Mouse (Mus musculus) hindbrain, embryonic 15.5 days (tissue): ENCODE results near the gene Sik1. TPM values are rescaled to one million over a fixed set of nuclear protein-coding genes. Genes with fewer than 3 reads are reported as not detected.
"Not testable (repeated sequence)": the region's sequence is repeated elsewhere in the genome, so short reads cannot be mapped to it uniquely, and the experiment has no call there.

Source experiments
- ATAC-seq: fragments of 200-750 bp; cut with Nextera tagmentation; 2 replicates; pipeline ENCODE4 v1.8.0; 2017; ENCODE audit warnings: low read depth, moderate number of reproducible peaks, moderate TSS enrichment; ENCODE audit not compliant: low FRiP score
- H3K27ac ChIP-seq: fragments of 300-500 bp; sonication (generic); replicated peaks from 2 replicates; pipeline ENCODE4 v1.5.1; 2015; ENCODE audit warnings: mild to moderate bottlenecking, inconsistent platforms
- H3K27me3 ChIP-seq: fragments of 300-500 bp; sonication (generic); 2 replicates; pipeline ENCODE4 v1.6.1; 2015; ENCODE audit warnings: control low read depth, inconsistent platforms
- H3K36me3 ChIP-seq: fragments of 300-500 bp; sonication (generic); 2 replicates; pipeline ENCODE4 v1.6.1; 2015; ENCODE audit warnings: control low read depth, inconsistent platforms
- H3K4me1 ChIP-seq: fragments of 300-500 bp; sonication (generic); replicated peaks from 2 replicates; pipeline ENCODE4 v1.6.1; 2015; ENCODE audit warnings: control low read depth, inconsistent platforms
- H3K4me2 ChIP-seq: fragments of 300-500 bp; sonication (generic); 2 replicates; pipeline ENCODE4 v1.6.1; 2015; ENCODE audit warnings: moderate library complexity, mild to moderate bottlenecking, inconsistent platforms
- H3K4me3 ChIP-seq: fragments of 300-500 bp; sonication (generic); 2 replicates; pipeline ENCODE4 v1.5.1; 2015; ENCODE audit warnings: mild to moderate bottlenecking, inconsistent platforms
- H3K9ac ChIP-seq: fragments of 300-500 bp; sonication (generic); 2 replicates; pipeline ENCODE4 v1.6.1; 2015; ENCODE audit warnings: inconsistent platforms
- H3K9me3 ChIP-seq: fragments of 300-500 bp; sonication (generic); 2 replicates; pipeline ENCODE4 v1.6.1; 2016; ENCODE audit warnings: control low read depth, inconsistent platforms
- WGBS: fragments of 180-500 bp; shearing (Covaris S2); methylation state at CpG from one replicate; pipeline ENCODE4 v1.1.7; 2015; 5-methylcytosine and 5-hydroxymethylcytosine counted together
- polyA plus RNA-seq: library from polyadenylated mRNA; unstranded; fragments of >200 nt; fragmentation: Nextera tagmentation; extraction: Ambion mirVana; gene quantifications from 2 replicates; pipeline ENCODE4 v1.2.1, GENCODE M21; 2015

Gene Sik1
- polyA plus RNA-seq, 1 experiment from 2014 or later = 20.3 TPM

DNA sequence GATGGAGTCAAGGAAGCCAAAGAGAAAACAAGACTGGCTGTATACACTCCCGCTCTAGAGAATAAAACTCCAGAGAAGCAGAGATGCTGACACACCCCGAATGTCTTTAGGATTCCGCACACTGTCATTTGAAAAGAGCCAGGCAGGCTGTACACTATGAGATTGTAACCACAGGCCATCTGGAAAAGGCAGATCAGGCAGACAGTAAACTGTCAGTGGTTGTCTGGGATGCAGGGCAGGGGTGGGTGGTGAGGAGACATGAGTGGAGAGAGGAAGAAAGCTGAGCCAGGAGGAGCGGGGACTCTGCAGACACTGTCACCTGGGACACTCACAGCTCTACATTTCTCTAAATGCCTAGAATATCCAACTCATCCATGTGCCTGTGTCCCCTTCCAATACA is 36.3 kb upstream of the Sik1 start:
- peaks cover 7% of the 10 kb centered on the region for H3K4me1 ChIP-seq
- no peaks in the 10 kb centered on the region for H3K27me3 ChIP-seq
- no peaks in the 10 kb centered on the region for H3K9me3 ChIP-seq
- WGBS = 76% methylated on average over 4 of the region's 4 CpGs
- H3K36me3 ChIP-seq = no peaks in the 10 kb centered on the region
- no peak overlapping the region for H3K4me2 ChIP-seq
- no peak overlapping the region for H3K27ac ChIP-seq
- no peak for ATAC-seq
- H3K4me3 ChIP-seq = no peak overlapping the region
- no peak overlapping the region for H3K9ac ChIP-seq

GRCm38 (mm10) chr17:31890311-31890951 is 34.8 kb upstream of the Sik1 start:
- Histone ChIP-seq H3K9me3 (no peaks in the 10 kb centered on the region), H3K4me3 (no peak overlapping the region), H3K4me2 (no peak overlapping the region), H3K36me3 (no peaks in the 10 kb centered on the region), H3K9ac (no peak overlapping the region), H3K4me1 (peaks cover 7% of the 10 kb centered on the region), H3K27me3 (no peaks in the 10 kb centered on the region), H3K27ac (no peak overlapping the region)
- 39% methylated on average over 2 of the region's 2 CpGs for WGBS
- no peak for ATAC-seq

- Histone ChIP-seq H3K4me2 (no peak overlapping the region), H3K9me3 (no peaks in the 10 kb centered on the region), H3K4me1 (peaks cover 7% of the 10 kb centered on the region), H3K27ac (no peak overlapping the region), H3K36me3 (no peaks in the 10 kb centered on the region), H3K4me3 (no peak overlapping the region), H3K27me3 (no peaks in the 10 kb centered on the region), H3K9ac (no peak overlapping the region)
- 74% methylated on average over 9 of the region's 9 CpGs for WGBS
- ATAC-seq = no peak
Observed at GRCm38 (mm10) chr17:31889446-31890201, 34.0 kb upstream of the Sik1 start.

- H3K4me1 ChIP-seq = peaks cover 7% of the 10 kb centered on the region
- H3K9ac ChIP-seq = no peak overlapping the region
- no peak for ATAC-seq
- no peak overlapping the region for H3K4me3 ChIP-seq
- H3K9me3 ChIP-seq = no peaks in the 10 kb centered on the region
- 59% methylated on average over 6 of the region's 6 CpGs for WGBS
- no peak overlapping the region for H3K27ac ChIP-seq
- no peaks in the 10 kb centered on the region for H3K27me3 ChIP-seq
- H3K36me3 ChIP-seq = no peaks in the 10 kb centered on the region
- H3K4me2 ChIP-seq = no peak overlapping the region
Observed at GRCm38 (mm10) chr17:31888540-31888939, 32.9 kb upstream of the Sik1 start.

DNA sequence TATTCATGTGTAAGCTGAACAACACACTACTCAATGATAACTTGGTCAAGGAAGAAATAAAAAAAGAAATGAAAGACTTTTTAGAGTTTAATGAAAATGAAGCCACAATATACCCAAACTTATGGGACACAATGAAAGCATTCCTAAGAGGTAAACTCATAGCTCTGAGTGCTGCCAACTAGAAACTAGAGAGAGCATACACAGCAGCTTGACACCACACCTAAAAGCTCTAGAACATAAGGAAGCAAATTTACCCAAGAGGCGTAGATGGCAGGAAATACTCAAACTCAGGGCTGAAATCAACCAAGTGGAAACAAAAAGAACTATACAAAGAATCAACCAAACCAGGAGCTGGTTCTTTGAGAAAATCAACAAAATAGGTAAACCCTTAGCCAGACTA is 29.1 kb upstream of the Sik1 start:
- H3K27me3 ChIP-seq, H3K9me3 ChIP-seq, H3K4me2 ChIP-seq, ATAC-seq, H3K9ac ChIP-seq, H3K27ac ChIP-seq, H3K4me3 ChIP-seq, H3K36me3 ChIP-seq, H3K4me1 ChIP-seq: not testable (repeated sequence)
- 93% methylated on average over 1 of the region's 1 CpGs for WGBS

DNA sequence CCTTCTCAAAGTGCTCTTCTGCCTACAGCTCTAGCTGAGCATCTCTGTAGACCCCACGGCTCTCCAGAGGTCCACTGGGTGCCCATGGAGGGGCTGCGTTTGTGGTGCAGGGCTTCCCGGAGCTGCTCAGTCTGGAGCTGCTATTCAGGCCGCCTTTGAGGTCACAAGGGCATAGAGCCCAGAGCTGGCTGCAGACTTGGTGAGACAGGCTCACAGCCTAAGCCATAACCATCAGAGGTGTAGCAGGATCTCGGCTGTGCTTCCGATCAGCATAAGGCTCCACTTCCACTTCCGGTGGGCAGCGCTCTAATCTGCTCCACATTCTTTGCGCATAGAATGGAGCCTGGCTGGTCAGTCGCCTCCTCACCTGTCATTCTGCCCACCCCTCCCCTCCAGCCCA is 23.8 kb upstream of the Sik1 start:
- 90% methylated on average over 10 of the region's 10 CpGs for WGBS
- no peak for ATAC-seq

DNA sequence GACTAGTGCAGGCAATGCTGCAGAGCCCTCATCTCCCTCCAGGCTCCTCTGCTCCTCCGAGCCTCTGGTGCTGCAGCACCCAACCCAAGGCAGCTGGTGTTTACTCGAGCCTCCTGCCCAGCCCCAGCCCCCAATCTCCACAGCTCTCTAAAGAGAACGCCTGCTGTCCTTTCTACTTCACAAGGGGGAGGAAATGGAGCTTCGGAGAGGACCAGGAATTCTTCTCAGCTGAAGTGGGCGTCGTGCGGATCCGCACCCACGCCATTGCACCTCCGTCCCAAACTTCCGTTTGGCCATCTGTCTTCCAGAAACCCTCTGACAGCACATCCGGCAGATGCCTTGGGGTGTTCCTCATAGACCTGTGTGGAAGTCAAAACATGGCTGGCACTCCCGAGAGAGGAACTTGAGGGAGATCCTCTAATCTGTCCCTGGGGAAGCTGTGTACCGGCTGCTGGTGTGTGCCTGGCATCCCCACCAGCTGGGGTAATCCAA is 22.1 kb upstream of the Sik1 start:
- ATAC-seq = no peak
- Histone ChIP-seq H3K9ac (no peak overlapping the region), H3K4me1 (peaks cover 15% of the 10 kb centered on the region), H3K27ac (no peak overlapping the region), H3K4me3 (no peak overlapping the region), H3K27me3 (no peaks in the 10 kb centered on the region), H3K9me3 (no peaks in the 10 kb centered on the region), H3K4me2 (no peak overlapping the region), H3K36me3 (no peaks in the 10 kb centered on the region)
- 49% methylated on average over 14 of the region's 14 CpGs for WGBS

More for the DNA sequence above, 23.8 kb upstream of the Sik1 start:
- no peaks in the 10 kb centered on the region for H3K27me3 ChIP-seq
- no peak overlapping the region for H3K4me2 ChIP-seq
- no peak overlapping the region for H3K4me3 ChIP-seq
- H3K36me3 ChIP-seq = no peaks in the 10 kb centered on the region
- H3K9me3 ChIP-seq = no peaks in the 10 kb centered on the region
- H3K4me1 ChIP-seq = peaks cover 15% of the 10 kb centered on the region
- H3K27ac ChIP-seq = no peak overlapping the region
- no peak overlapping the region for H3K9ac ChIP-seq

DNA sequence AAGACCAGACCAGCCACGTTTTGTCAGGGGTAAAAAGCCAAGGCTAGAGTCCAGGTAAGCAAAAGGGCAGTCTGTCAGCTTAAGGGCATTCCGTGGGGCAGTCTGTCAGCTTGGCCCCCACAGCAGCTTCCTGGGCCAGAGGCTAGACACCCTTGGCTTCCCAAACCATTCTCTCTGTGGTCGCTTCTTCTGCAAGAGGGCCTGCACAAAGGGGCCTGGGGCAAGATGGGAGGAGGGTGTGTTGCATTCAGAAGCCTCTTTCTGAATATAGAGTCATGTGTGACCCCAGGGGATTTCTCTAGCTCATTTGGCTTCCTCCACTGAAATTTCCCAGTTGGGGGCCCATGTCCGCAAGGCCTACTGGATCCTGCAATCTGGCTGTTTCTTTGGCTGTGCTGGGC is 21.6 kb upstream of the Sik1 start:
- no peaks in the 10 kb centered on the region for H3K36me3 ChIP-seq
- no peak for ATAC-seq
- H3K4me1 ChIP-seq = peaks cover 15% of the 10 kb centered on the region
- no peaks in the 10 kb centered on the region for H3K27me3 ChIP-seq
- no peaks in the 10 kb centered on the region for H3K9me3 ChIP-seq
- 39% methylated on average over 4 of the region's 4 CpGs for WGBS
- no peak overlapping the region for H3K27ac ChIP-seq
- no peak overlapping the region for H3K9ac ChIP-seq
- no peak overlapping the region for H3K4me3 ChIP-seq
- no peak overlapping the region for H3K4me2 ChIP-seq

GRCm38 (mm10) chr17:31876775-31877174 is 21.2 kb upstream of the Sik1 start:
- H3K27ac ChIP-seq = no peak overlapping the region
- H3K4me3 ChIP-seq = no peak overlapping the region
- H3K9me3 ChIP-seq = no peaks in the 10 kb centered on the region
- no peak overlapping the region for H3K9ac ChIP-seq
- no peaks in the 10 kb centered on the region for H3K27me3 ChIP-seq
- ATAC-seq = no peak
- peaks cover 15% of the 10 kb centered on the region for H3K4me1 ChIP-seq
- WGBS = 34% methylated on average over 3 of the region's 3 CpGs
- H3K36me3 ChIP-seq = no peaks in the 10 kb centered on the region
- H3K4me2 ChIP-seq = no peak overlapping the region

- Histone ChIP-seq H3K9me3 (no peaks in the 10 kb centered on the region), H3K9ac (no peak overlapping the region), H3K4me1 (peaks cover 15% of the 10 kb centered on the region), H3K27me3 (no peaks in the 10 kb centered on the region), H3K36me3 (no peaks in the 10 kb centered on the region), H3K4me3 (no peak overlapping the region), H3K4me2 (no peak overlapping the region), H3K27ac (no peak overlapping the region)
- 74% methylated on average over 10 of the region's 10 CpGs for WGBS
- ATAC-seq = no peak
Observed at GRCm38 (mm10) chr17:31875326-31875930, 19.8 kb upstream of the Sik1 start.

- WGBS = 80% methylated on average over 12 of the region's 12 CpGs
- ATAC-seq = no peak
Observed at GRCm38 (mm10) chr17:31874691-31875090, 19.1 kb upstream of the Sik1 start.

GRCm38 (mm10) chr17:31873973-31874372 is 18.4 kb upstream of the Sik1 start:
- Histone ChIP-seq H3K36me3 (no peaks in the 10 kb centered on the region), H3K9me3 (no peaks in the 10 kb centered on the region), H3K4me2 (no peak overlapping the region), H3K4me3 (no peak overlapping the region), H3K27me3 (no peaks in the 10 kb centered on the region), H3K4me1 (peaks cover 15% of the 10 kb centered on the region), H3K27ac (no peak overlapping the region), H3K9ac (no peak overlapping the region)
- ATAC-seq = no peak
- WGBS = 65% methylated on average over 8 of the region's 8 CpGs

More at GRCm38 (mm10) chr17:31874691-31875090, 19.1 kb upstream of the Sik1 start:
- Histone ChIP-seq H3K9ac (no peak overlapping the region), H3K4me3 (no peak overlapping the region), H3K27ac (no peak overlapping the region), H3K4me2 (no peak overlapping the region), H3K9me3 (no peaks in the 10 kb centered on the region), H3K27me3 (no peaks in the 10 kb centered on the region), H3K4me1 (peaks cover 15% of the 10 kb centered on the region), H3K36me3 (no peaks in the 10 kb centered on the region)
